Mouse (Mus musculus) telencephalon, adult 2 months (tissue): ENCODE data around the gene Gm13420.

Experiments used
- DNase-seq: peaks from one replicate; pipeline ENCODE4 v3.0.0-alpha.2; 2011; ENCODE audit warnings: low read depth, low spot score

The Gm13420 gene

GRCm38 (mm10) chr2:29702189-29702588 is 49.3 kb downstream of the Gm13420 start:
- no peak for DNase-seq

DNA sequence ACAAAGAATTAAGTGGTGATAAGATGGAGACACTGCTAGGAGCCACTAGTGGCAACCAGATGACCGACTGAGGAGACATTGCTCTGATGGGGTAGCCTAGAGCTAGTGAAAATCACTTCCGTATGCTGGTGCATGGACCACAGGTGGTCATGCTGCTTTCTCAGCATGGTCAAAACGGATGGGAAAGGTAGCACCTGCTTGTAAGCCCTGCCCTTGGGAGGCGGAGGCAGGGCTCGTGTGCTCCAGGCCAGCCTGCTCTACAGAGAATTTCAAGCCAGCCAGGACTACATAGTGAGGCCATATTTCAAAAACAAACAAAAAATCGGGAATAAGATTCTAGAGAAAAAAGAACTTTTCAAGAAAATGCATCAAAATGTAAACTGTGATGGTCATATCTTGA is 50.1 kb downstream of the Gm13420 start:
- DNase-seq = no peak

DNA sequence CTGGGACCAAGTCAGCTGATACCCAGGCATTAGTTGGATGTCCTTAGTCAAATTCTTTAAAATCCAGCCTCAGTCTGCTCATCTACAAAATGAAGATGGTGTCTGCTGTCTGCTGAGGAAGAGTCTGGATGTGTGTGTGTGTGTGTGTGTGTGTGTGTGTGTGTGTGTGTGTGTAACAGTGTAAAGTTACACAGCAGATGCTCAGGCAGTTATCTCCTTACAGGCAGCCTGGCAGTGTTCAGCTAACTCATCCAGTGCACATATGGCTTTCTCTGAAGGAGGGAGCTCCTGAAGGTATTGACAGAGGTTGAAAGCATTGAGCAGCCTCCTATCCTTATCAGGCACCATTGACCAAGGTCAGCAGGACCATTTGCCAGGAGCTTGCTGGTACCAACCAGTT is 50.6 kb downstream of the Gm13420 start:
- no peak for DNase-seq

DNA sequence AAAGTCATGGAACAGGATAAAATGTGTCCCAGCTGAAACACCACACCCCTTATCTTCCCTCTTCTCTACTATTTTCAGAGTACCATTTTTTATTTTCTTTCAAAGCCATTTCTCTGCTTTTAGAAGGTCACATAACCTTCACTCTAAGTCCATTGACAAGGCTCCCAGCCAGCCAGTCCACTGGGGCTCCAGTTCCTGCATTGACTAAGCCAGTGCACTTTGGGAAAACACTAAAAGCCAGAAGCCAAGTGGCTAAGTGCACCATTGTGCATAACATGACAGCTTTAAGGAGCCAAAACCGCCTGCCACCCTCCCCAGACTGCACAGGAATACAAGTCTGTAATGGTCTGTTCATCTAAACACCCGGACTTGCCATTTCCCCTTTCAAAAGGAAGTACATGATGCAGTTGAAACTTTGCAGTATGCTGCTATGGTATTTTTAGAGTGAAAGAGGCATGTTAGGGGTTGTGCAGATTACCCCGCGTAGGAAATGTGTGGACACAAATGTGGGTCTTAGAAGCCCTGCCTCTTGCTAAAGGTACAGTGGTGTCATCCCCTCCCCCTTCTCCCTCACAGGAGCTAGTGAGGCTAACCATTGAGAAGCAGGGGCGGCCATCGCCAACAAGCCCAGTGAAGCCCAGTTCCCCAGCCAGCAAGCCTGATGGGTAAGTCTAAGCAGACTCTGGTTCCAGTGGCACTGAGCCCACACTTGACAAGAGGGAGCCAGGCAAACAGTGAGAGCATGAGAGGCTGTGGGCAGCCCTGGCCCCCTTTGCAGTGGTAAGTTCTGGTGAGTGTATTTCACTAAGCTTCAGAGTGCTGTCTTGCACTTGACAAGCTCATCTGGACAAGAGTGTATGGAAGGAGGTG is 52.8 kb downstream of the Gm13420 start:
- DNase-seq = no peak

GRCm38 (mm10) chr2:29696207-29696800 is 55.2 kb downstream of the Gm13420 start:
- no peak for DNase-seq
